Mouse (Mus musculus): ENCODE results near the gene Strap.

The Strap gene

DNA sequence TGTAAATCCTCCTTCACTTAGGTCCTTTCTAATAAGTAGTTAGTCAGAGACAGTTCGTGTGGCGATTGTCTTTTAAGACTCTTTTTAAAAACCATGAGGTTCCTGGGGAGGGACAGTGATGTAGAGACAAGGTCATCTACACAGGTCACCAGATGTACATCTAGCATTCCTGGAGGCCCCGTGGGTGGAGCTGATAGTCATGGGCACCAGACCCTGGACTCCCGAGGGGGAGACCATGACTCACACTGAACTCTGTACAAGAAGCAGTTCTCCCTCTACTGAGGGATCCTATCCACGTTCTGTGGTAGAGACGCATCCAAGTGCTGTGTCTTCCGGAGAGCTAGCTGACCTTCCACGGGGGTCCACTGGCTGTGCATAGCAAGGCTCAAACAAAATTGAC, 42.1 kb downstream of the Strap start:
- DNase-seq (ENCODE audit: low spot score): no peak

GRCm38 (mm10) chr6:137783899-137784637, 49.2 kb downstream of the Strap start:
- no peak for DNase-seq (ENCODE audit: low spot score)

GRCm38 (mm10) chr6:137788976-137789590, 54.2 kb downstream of the Strap start:
- DNase-seq (ENCODE audit: low spot score): no peak

GRCm38 (mm10) chr6:137789658-137790057, 54.8 kb downstream of the Strap start:
- no peak for DNase-seq (ENCODE audit: low spot score)

GRCm38 (mm10) chr6:137795494-137795893, 60.6 kb downstream of the Strap start:
- DNase-seq (ENCODE audit: low spot score): no peak

- DNase-seq (ENCODE audit: low spot score): no peak
These were observed 62.0 kb downstream of the Strap start for GRCm38 (mm10) chr6:137796596-137797567.

- no peak for DNase-seq (ENCODE audit: low spot score)
These were observed 64.4 kb downstream of the Strap start for GRCm38 (mm10) chr6:137799253-137799652.

All from lung, postnatal 25 days (tissue).